Mouse (Mus musculus) heart, adult 2 months (tissue): Measurements from ENCODE around the gene Rad21l.

Experiments
- CTCF ChIP-seq: fragments of 200-600 bp; IDR thresholded peaks from 2 replicates; pipeline ENCODE4 v1.8.1; 2022; ENCODE audit warnings: antibody characterized with exemption, mild to moderate bottlenecking, moderate library complexity
- EP300 ChIP-seq: fragments of 200-500 bp; IDR thresholded peaks from 2 replicates; pipeline ENCODE4 v1.6.1; 2011; ENCODE audit warnings: low read depth, low read length, control low read depth; ENCODE audit not compliant: insufficient read depth

DNA sequence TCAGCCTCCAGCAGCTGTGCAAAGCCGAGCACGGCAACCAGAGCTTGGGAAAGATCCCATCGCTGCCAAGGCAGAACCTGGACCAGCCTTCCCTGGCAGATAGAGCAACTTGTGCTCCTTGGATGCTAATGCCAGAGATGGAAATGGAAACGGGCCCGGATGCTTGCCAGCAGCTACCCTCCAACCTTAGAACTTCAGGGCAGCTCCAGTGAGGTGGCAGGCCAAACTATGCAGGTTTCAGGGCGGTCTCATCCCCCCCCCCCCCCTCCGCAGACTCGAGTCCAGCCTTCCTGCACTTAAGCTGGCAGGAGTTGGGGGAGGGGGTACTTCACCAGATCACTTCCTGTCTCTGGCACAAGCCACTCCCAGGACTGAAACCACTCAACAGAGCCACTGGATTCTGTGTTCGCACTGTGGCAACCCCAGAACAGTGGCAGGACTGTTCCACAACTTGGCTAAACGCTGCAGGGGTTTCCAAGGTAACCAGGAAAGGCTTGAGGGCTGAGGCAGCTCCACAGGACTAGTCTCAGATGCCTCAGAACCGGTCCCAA lies 62.8 kb downstream of the Rad21l start:
- TF ChIP-seq CTCF (no peak), EP300 (no peak)
